Comparison of ENCODE assay signal across 13 mouse cellular contexts in the genomic region with DNA sequence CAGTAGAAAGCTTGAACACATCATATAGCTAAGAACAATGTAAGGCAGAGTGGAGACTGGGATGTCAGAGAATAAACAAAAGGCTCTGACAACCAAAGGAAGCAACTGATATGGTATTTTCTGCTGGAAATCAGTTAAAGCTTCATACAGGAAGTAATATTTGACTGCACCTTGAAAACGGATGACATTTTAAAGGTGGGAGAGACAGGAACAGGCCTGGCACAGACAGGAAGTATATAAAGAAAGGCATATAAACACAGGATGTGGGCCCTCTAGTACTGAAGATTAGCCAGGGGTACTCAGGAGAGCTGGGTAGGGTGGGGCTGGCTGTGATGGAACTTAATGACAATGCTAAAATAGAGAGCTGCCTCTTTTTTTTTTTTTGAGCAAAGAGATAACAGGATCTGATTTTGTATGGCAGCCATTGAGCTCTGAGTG. TPM values are rescaled to one million over a fixed set of nuclear protein-coding genes. Genes with fewer than 3 reads are reported as not detected.
A peak's percentile ranks its signal among the peaks of the same experiment; 100 is the strongest.
DNase-seq lines count a peak whose midpoint lies in the region; ATAC-seq and TF ChIP-seq lines count a peak whose summit lies in the region.
"Had no signal": no experiment of that assay in that cellular context is flagged by ENCODE, and none has a peak within 500 bp of the region (broad histone marks: within the 10 kb centered on the region; RNA-seq: fewer than 3 reads in every experiment).

No protein-coding gene starts in this region.

- no peak overlapping the region for H3K4me3 ChIP-seq in heart, embryonic 10.5 days
- no peak overlapping the region for H3K4me3 ChIP-seq in lung, embryonic 14.5 days (ENCODE audit: low read depth, low read length)
- no peak overlapping the region for H3K4me3 ChIP-seq in lung, postnatal 0 days (ENCODE audit: low read depth, low read length)
- no peak overlapping the region for H3K4me3 ChIP-seq in midbrain, embryonic 16.5 days (ENCODE audit: low read depth, low read length)
- H3K4me3 ChIP-seq: hindbrain, embryonic 15.5 days; left cerebral cortex, adult 2 months had no signal

- no peak for DNase-seq in heart, embryonic 10.5 days (ENCODE audit: low spot score)
- DNase-seq in heart, postnatal 4 days, result no peak
- DNase-seq in lung, embryonic 14.5 days, result peak; percentile 52
- DNase-seq in lung, postnatal 14 days, result no peak
- peak; percentile 67 for DNase-seq in lung, postnatal 0 days (ENCODE audit: low spot score)
- DNase-seq in thymus, postnatal 14 days, result peak; percentile 71
- DNase-seq in adrenal gland, adult 8-10 months, result no peak

- H3K4me1 ChIP-seq in heart, embryonic 10.5 days, result peaks cover 30% of the 10 kb centered on the region
- H3K4me1 ChIP-seq in lung, embryonic 14.5 days (ENCODE audit: insufficient read depth), result no peaks in the 10 kb centered on the region
- peaks cover 16% of the 10 kb centered on the region; the same call in 1 of the 2 replicates for H3K4me1 ChIP-seq in lung, postnatal 0 days (ENCODE audit: insufficient read depth, low read depth, low read length)
- peaks cover 5% of the 10 kb centered on the region; the same call in 1 of the 2 replicates for H3K4me1 ChIP-seq in midbrain, embryonic 16.5 days (ENCODE audit: control insufficient read depth, insufficient read depth, low read length)
- H3K4me1 ChIP-seq: hindbrain, embryonic 15.5 days had no signal

- 0 out of 2 replicates have a peak, but pooled peaks have one; percentile 44 for ATAC-seq in lung, embryonic 14.5 days (ENCODE audit: insufficient read depth)
- peak; percentile 90 for ATAC-seq in lung, postnatal 0 days
- ATAC-seq in midbrain, embryonic 16.5 days, result no peak

- no peak overlapping the region for H3K4me2 ChIP-seq in lung, embryonic 14.5 days
- no peak overlapping the region for H3K4me2 ChIP-seq in lung, postnatal 0 days (replicated peaks; ENCODE audit: low read depth, low read length)
- H3K4me2 ChIP-seq in midbrain, embryonic 16.5 days (ENCODE audit: low read length), result no peak overlapping the region
- H3K4me2 ChIP-seq: hindbrain, embryonic 15.5 days had no signal

- H3K36me3 ChIP-seq in heart, embryonic 10.5 days, result peaks cover 13% of the 10 kb centered on the region
- H3K36me3 ChIP-seq in lung, embryonic 14.5 days (ENCODE audit: insufficient read depth), result no peaks in the 10 kb centered on the region; the same call in 1 of the 2 replicates
- H3K36me3 ChIP-seq in lung, postnatal 0 days (ENCODE audit: insufficient read depth, low read length), result peaks cover 9% of the 10 kb centered on the region; the same call in 1 of the 2 replicates
- H3K36me3 ChIP-seq in midbrain, embryonic 16.5 days (ENCODE audit: control insufficient read depth, insufficient read depth, low read length), result 0 out of 2 replicates have a peak, but pooled peaks cover 2% of the 10 kb centered on the region
- H3K36me3 ChIP-seq: hindbrain, embryonic 15.5 days had no signal

- TF ChIP-seq EP300 in lung, postnatal 0 days (IDR thresholded peaks at IDR 0.05), result peak; percentile 92

- no peaks in the 10 kb centered on the region for H3K27me3 ChIP-seq in heart, embryonic 10.5 days (ENCODE audit: insufficient read depth, poor library complexity, severe bottlenecking)
- no peaks in the 10 kb centered on the region for H3K27me3 ChIP-seq in lung, embryonic 14.5 days (ENCODE audit: insufficient read depth, low read length)
- no peaks in the 10 kb centered on the region for H3K27me3 ChIP-seq in lung, postnatal 0 days (replicated peaks; ENCODE audit: insufficient read depth, low read length)
- no peaks in the 10 kb centered on the region for H3K27me3 ChIP-seq in midbrain, embryonic 16.5 days (ENCODE audit: control insufficient read depth, insufficient read depth, low read depth, low read length)
- H3K27me3 ChIP-seq: hindbrain, embryonic 15.5 days; megakaryocyte, embryonic 14.5 days had no signal

- H3K27ac ChIP-seq in heart, embryonic 10.5 days, result peak overlapping the region; percentile 49; the same call in 1 of the 2 replicates
- H3K27ac ChIP-seq in lung, embryonic 14.5 days (ENCODE audit: low read depth), result peak overlapping the region; percentile 19; the same call in 1 of the 2 replicates
- H3K27ac ChIP-seq in lung, postnatal 0 days (ENCODE audit: low read length), result peak overlapping the region; percentile 66; the same call in 1 of the 2 replicates
- no peak overlapping the region for H3K27ac ChIP-seq in midbrain, embryonic 16.5 days (ENCODE audit: low read length)
- H3K27ac ChIP-seq: hindbrain, embryonic 15.5 days; left cerebral cortex, adult 2 months had no signal

- H3K9me3 ChIP-seq in heart, embryonic 10.5 days, result no peaks in the 10 kb centered on the region
- no peaks in the 10 kb centered on the region for H3K9me3 ChIP-seq in lung, embryonic 14.5 days (ENCODE audit: low read depth, low read length)
- H3K9me3 ChIP-seq in lung, postnatal 0 days (ENCODE audit: low read length), result no peaks in the 10 kb centered on the region
- H3K9me3 ChIP-seq in midbrain, embryonic 16.5 days (replicated peaks; ENCODE audit: control insufficient read depth, low read length, poor library complexity, severe bottlenecking), result no peaks in the 10 kb centered on the region
- H3K9me3 ChIP-seq: hindbrain, embryonic 15.5 days; megakaryocyte, embryonic 14.5 days had no signal

- no peak for TF ChIP-seq CTCF in lung, embryonic 14.5 days (IDR thresholded peaks at IDR 0.05; ENCODE audit: low read depth)
- no peak for TF ChIP-seq CTCF in lung, postnatal 0 days (IDR thresholded peaks at IDR 0.05)

- 48% methylated on average over 1 of the region's 1 CpGs for WGBS in heart, embryonic 10.5 days
- WGBS in lung, embryonic 14.5 days, result 36% methylated on average over 1 of the region's 1 CpGs
- 40% methylated on average over 1 of the region's 1 CpGs for WGBS in lung, postnatal 0 days
- 85% methylated on average over 1 of the region's 1 CpGs for WGBS in midbrain, embryonic 16.5 days

- no peak overlapping the region for H3K9ac ChIP-seq in lung, embryonic 14.5 days
- no peak overlapping the region for H3K9ac ChIP-seq in lung, postnatal 0 days (replicated peaks; ENCODE audit: low read depth)
- no peak overlapping the region for H3K9ac ChIP-seq in midbrain, embryonic 16.5 days (ENCODE audit: low read depth, low read length)
- H3K9ac ChIP-seq: hindbrain, embryonic 15.5 days had no signal

RNA-seq across cellular contexts. Expression of a gene that starts 52.4 kb away (rescaled TPM):
- polyA plus RNA-seq in heart, embryonic 10.5 days (2016; fragmentation: Nextera tagmentation; extraction: Ambion mirVana), result 4.3 and 124 TPM in 2 replicates
- under 1 TPM; 0.45 to 0.61 TPM for total RNA-seq in heart, postnatal 4 days (2021)
- polyA plus RNA-seq in lung, embryonic 14.5 days (2014; fragmentation: Nextera tagmentation; extraction: Ambion mirVana), result 0.80 and 2.0 TPM in 2 replicates
- 2.2 and 3.7 TPM in 2 replicates for polyA plus RNA-seq in lung, postnatal 0 days (2015; fragmentation: Nextera tagmentation; extraction: Ambion mirVana)
- total RNA-seq in adrenal gland, adult 8-10 months (2022), result 1 to 10 TPM in 3 of 4 experiments, not detected in 1; 1.2 to 3.5 (median 1.5) TPM
- polyA plus RNA-seq in midbrain, embryonic 16.5 days (2015; fragmentation: Nextera tagmentation; extraction: Ambion mirVana), result 3.5 and 3.9 TPM in 2 replicates
- total RNA-seq: left cerebral cortex, adult 2 months had no signal
- polyA plus RNA-seq: C2C12 had no signal

RNA-seq across cellular contexts. Expression of a gene that starts 59.5 kb away (rescaled TPM):
- polyA plus RNA-seq in heart, embryonic 10.5 days (2016; fragmentation: Nextera tagmentation; extraction: Ambion mirVana), result not detected in 2 replicates
- total RNA-seq in heart, postnatal 4 days (2021), result not detected
- polyA plus RNA-seq in lung, embryonic 14.5 days (2014; fragmentation: Nextera tagmentation; extraction: Ambion mirVana), result not detected in 2 replicates
- not detected in 2 replicates for polyA plus RNA-seq in lung, postnatal 0 days (2015; fragmentation: Nextera tagmentation; extraction: Ambion mirVana)
- 1 to 10 TPM in 3 of 4 experiments, not detected in 1; 1.5 to 4.7 (median 4.2) TPM for total RNA-seq in adrenal gland, adult 8-10 months (2022)
- not detected in 2 replicates for polyA plus RNA-seq in midbrain, embryonic 16.5 days (2015; fragmentation: Nextera tagmentation; extraction: Ambion mirVana)
- polyA plus RNA-seq: C2C12; embryonic facial prominence, embryonic 11.5 days; hindbrain, embryonic 15.5 days had no signal

Comparison
In these comparisons a context has a peak if more than half of its experiments do, and no peak if none do; other contexts are left out.
1. DNase-seq: peak in lung, embryonic 14.5 days (single experiment), lung, postnatal 0 days (single experiment) and thymus, postnatal 14 days (single experiment); none in heart, embryonic 10.5 days (single experiment), heart, postnatal 4 days (single experiment), lung, postnatal 14 days (single experiment) and adrenal gland, adult 8-10 months (single experiment).